Mouse (Mus musculus) G1E-ER4 (cell line): ENCODE results near the gene Diras1. TPM values are rescaled to one million over a fixed set of nuclear protein-coding genes. Genes with fewer than 3 reads are reported as not detected.

ENCODE experiments used
- GATA1 ChIP-seq: IDR thresholded peaks from one replicate; pipeline ENCODE4 v1.8.0; 2012; ENCODE audit warnings: low read length, inconsistent platforms
- polyA plus RNA-seq: library from polyadenylated mRNA; stranded (reverse); fragments of >175 nt; gene quantifications from 2 replicates; pipeline ENCODE4 v1.2.3, GENCODE M21; 2012

Diras1 gene
- polyA plus RNA-seq = not detected in 2 replicates

- no peak for TF ChIP-seq GATA1
Measured at GRCm38 (mm10) chr10:81025639-81026275, at the start of gene Diras1. Diras1 (minus strand) TSS chr10:81025662.

- TF ChIP-seq GATA1 = no peak
Measured at GRCm38 (mm10) chr10:81073464-81073863, 48.0 kb upstream of the Diras1 start.

- no peak for TF ChIP-seq GATA1
Measured at GRCm38 (mm10) chr10:81072290-81072689, 46.8 kb upstream of the Diras1 start.

- no peak for TF ChIP-seq GATA1
Measured at GRCm38 (mm10) chr10:81069836-81070235, 44.4 kb upstream of the Diras1 start, which contains the start of gene Thop1. Thop1 (plus strand) TSS chr10:81070035.

- TF ChIP-seq GATA1 = no peak
Measured at GRCm38 (mm10) chr10:81068706-81069105, 43.2 kb upstream of the Diras1 start.

GRCm38 (mm10) chr10:81062710-81063109 lies 37.2 kb upstream of the Diras1 start:
- TF ChIP-seq GATA1 = no peak

- no peak for TF ChIP-seq GATA1
Measured at GRCm38 (mm10) chr10:81059603-81060543, 34.4 kb upstream of the Diras1 start, which contains the start of gene Sgta. Sgta (minus strand) TSS chr10:81060181.

GRCm38 (mm10) chr10:81058896-81059295 lies 33.4 kb upstream of the Diras1 start:
- TF ChIP-seq GATA1 = no peak

GRCm38 (mm10) chr10:81057406-81058130 lies 32.1 kb upstream of the Diras1 start:
- no peak for TF ChIP-seq GATA1

- no peak for TF ChIP-seq GATA1
Measured at GRCm38 (mm10) chr10:81055169-81055568, 29.7 kb upstream of the Diras1 start.

- TF ChIP-seq GATA1 = no peak
Measured at GRCm38 (mm10) chr10:81052577-81052976, 27.1 kb upstream of the Diras1 start.

GRCm38 (mm10) chr10:81051133-81051532 lies 25.7 kb upstream of the Diras1 start:
- no peak for TF ChIP-seq GATA1

GRCm38 (mm10) chr10:81050645-81051044 lies 25.2 kb upstream of the Diras1 start:
- no peak for TF ChIP-seq GATA1

GRCm38 (mm10) chr10:81041458-81042175 lies 16.2 kb upstream of the Diras1 start:
- TF ChIP-seq GATA1 = no peak

- no peak for TF ChIP-seq GATA1
Measured at GRCm38 (mm10) chr10:81036988-81037580, 11.6 kb upstream of the Diras1 start, which contains the start of gene Slc39a3. Slc39a3 (minus strand) TSS chr10:81037426.
